ENCODE assay signal across 9 mouse cellular contexts in genomic region chr6:31883726-31884125, GRCm38 (mm10).
DNase-seq lines count a peak whose midpoint lies in the region; ATAC-seq lines count a peak whose summit lies in the region.
"Had no signal": no experiment of that assay in that cellular context is flagged by ENCODE, and none has a peak within 500 bp of the region (broad histone marks: within the 10 kb centered on the region; RNA-seq: fewer than 3 reads in every experiment).

No protein-coding gene starts in this region.

- DNase-seq in neural tube, embryonic 10.5 days (ENCODE audit: extremely low spot score, low spot score), result peak; percentile 49
- DNase-seq in adrenal gland, postnatal 10 days, result peak; percentile 76
- peak; percentile 43 to 70 for DNase-seq in heart, postnatal 14 days
- DNase-seq in ovary, postnatal 36 days (ENCODE audit: low spot score), result peak; percentile 7
- DNase-seq in right cerebral cortex, postnatal 25 days, result no peak
- no peak for DNase-seq in left cerebral cortex, adult 9 months (ENCODE audit: low spot score in 2 of 2)

- H3K27ac ChIP-seq in neural tube, embryonic 15.5 days (replicated peaks), result no peak overlapping the region
- H3K27ac ChIP-seq: embryonic facial prominence, embryonic 12.5 days; limb, embryonic 12.5 days had no signal

- WGBS in neural tube, embryonic 15.5 days, result 15% methylated on average over 2 of the region's 2 CpGs

- H3K9ac ChIP-seq in neural tube, embryonic 15.5 days (replicated peaks), result no peak overlapping the region
- H3K9ac ChIP-seq: embryonic facial prominence, embryonic 12.5 days; limb, embryonic 12.5 days had no signal

- H3K36me3 ChIP-seq in neural tube, embryonic 15.5 days, result no peaks in the 10 kb centered on the region
- H3K36me3 ChIP-seq: embryonic facial prominence, embryonic 12.5 days; limb, embryonic 12.5 days had no signal

- intact Hi-C loops in heart, postnatal 14 days (cut with DNase I), result no loop called here

- H3K27me3 ChIP-seq in neural tube, embryonic 15.5 days (replicated peaks), result no peaks in the 10 kb centered on the region
- H3K27me3 ChIP-seq: embryonic facial prominence, embryonic 12.5 days; limb, embryonic 12.5 days had no signal

- no peak overlapping the region for H3K4me2 ChIP-seq in neural tube, embryonic 15.5 days
- H3K4me2 ChIP-seq: embryonic facial prominence, embryonic 12.5 days; limb, embryonic 12.5 days had no signal

- H3K4me3 ChIP-seq in neural tube, embryonic 15.5 days (replicated peaks), result no peak overlapping the region
- H3K4me3 ChIP-seq: embryonic facial prominence, embryonic 12.5 days; limb, embryonic 12.5 days had no signal

- H3K9me3 ChIP-seq in neural tube, embryonic 15.5 days (replicated peaks), result no peaks in the 10 kb centered on the region
- H3K9me3 ChIP-seq: embryonic facial prominence, embryonic 12.5 days; limb, embryonic 12.5 days had no signal

- H3K4me1 ChIP-seq in neural tube, embryonic 15.5 days, result peaks cover 11% of the 10 kb centered on the region; the same call in 1 of the 2 replicates
- H3K4me1 ChIP-seq: embryonic facial prominence, embryonic 12.5 days; limb, embryonic 12.5 days had no signal

- ATAC-seq in neural tube, embryonic 15.5 days (ENCODE audit: low FRiP score), result no peak

Comparison
In these comparisons a context has a peak if more than half of its experiments do, and no peak if none do; other contexts are left out.
1. DNase-seq: peak in neural tube, embryonic 10.5 days (single experiment), adrenal gland, postnatal 10 days (single experiment), heart, postnatal 14 days (2 of 2) and ovary, postnatal 36 days (single experiment); none in right cerebral cortex, postnatal 25 days (single experiment) and left cerebral cortex, adult 9 months (0 of 2).